ENCODE assay signal across 14 mouse cellular contexts in genomic region chr17:4806051-4806450, GRCm38 (mm10).
DNase-seq lines count a peak whose midpoint lies in the region; ATAC-seq and TF ChIP-seq lines count a peak whose summit lies in the region.
"Had no signal": no experiment of that assay in that cellular context is flagged by ENCODE, and none has a peak within 500 bp of the region (broad histone marks: within the 10 kb centered on the region; RNA-seq: fewer than 3 reads in every experiment).

No protein-coding gene starts in this region.

- TF ChIP-seq POLR2A in lung, adult 2 months (IDR thresholded peaks at IDR 0.05; ENCODE audit: borderline replicate concordance, extremely low read depth, low read depth, low read length), result no peak

- no peak overlapping the region for H3K27ac ChIP-seq in lung, embryonic 14.5 days (ENCODE audit: low read depth)
- H3K27ac ChIP-seq in stomach, postnatal 0 days (replicated peaks), result no peak overlapping the region
- H3K27ac ChIP-seq: forebrain, embryonic 10.5 days; layer of hippocampus, adult 2 months; liver, embryonic 12.5 days; midbrain, embryonic 10.5 days; neural tube, embryonic 15.5 days had no signal

- TF ChIP-seq EP300 in stomach, postnatal 0 days (optimal IDR thresholded peaks at IDR 0.05), result no peak

- no peaks in the 10 kb centered on the region for H3K9me3 ChIP-seq in lung, embryonic 14.5 days (ENCODE audit: low read depth, low read length)
- no peaks in the 10 kb centered on the region for H3K9me3 ChIP-seq in stomach, postnatal 0 days (ENCODE audit: control insufficient read depth, low read length)
- H3K9me3 ChIP-seq: forebrain, embryonic 10.5 days; G1E; liver, embryonic 12.5 days; midbrain, embryonic 10.5 days; neural tube, embryonic 15.5 days had no signal

- peak; percentile 28 to 32 for DNase-seq in cerebellum, postnatal 14 days
- DNase-seq in cerebellum, adult 8-10 months, result no peak
- DNase-seq in lung, embryonic 14.5 days, result peak; percentile 75
- no peak for DNase-seq in lung, adult 2 months
- DNase-seq in kidney, postnatal 14 days, result peak; percentile 50
- peak; percentile 82 for DNase-seq in ovary, postnatal 36 days (ENCODE audit: low spot score)
- DNase-seq in stomach, postnatal 0 days (ENCODE audit: low spot score), result no peak
- DNase-seq in left cerebral cortex, adult 9 months (ENCODE audit: low spot score in 2 of 2), result no peak

- TF ChIP-seq CTCF in lung, embryonic 14.5 days (IDR thresholded peaks at IDR 0.05; ENCODE audit: low read depth), result no peak
- TF ChIP-seq CTCF in lung, adult 2 months (IDR thresholded peaks at IDR 0.05; ENCODE audit: insufficient read depth, low read length), result no peak
- no peak for TF ChIP-seq CTCF in stomach, postnatal 0 days (IDR thresholded peaks at IDR 0.05; ENCODE audit: low read depth)

- no peak for ATAC-seq in lung, embryonic 14.5 days (ENCODE audit: insufficient read depth)
- ATAC-seq in stomach, postnatal 0 days (ENCODE audit: low FRiP score, low TSS enrichment), result no peak
- ATAC-seq: liver, embryonic 12.5 days had no signal

- no peak overlapping the region for H3K9ac ChIP-seq in lung, embryonic 14.5 days
- H3K9ac ChIP-seq in stomach, postnatal 0 days (ENCODE audit: low read length), result no peak overlapping the region
- H3K9ac ChIP-seq: liver, embryonic 12.5 days; neural tube, embryonic 15.5 days had no signal

- no peaks in the 10 kb centered on the region for H3K4me1 ChIP-seq in lung, embryonic 14.5 days (ENCODE audit: insufficient read depth)
- H3K4me1 ChIP-seq in lung, adult 2 months (ENCODE audit: control insufficient read depth, insufficient read depth, low read length), result no peaks in the 10 kb centered on the region
- no peaks in the 10 kb centered on the region for H3K4me1 ChIP-seq in stomach, postnatal 0 days (replicated peaks; ENCODE audit: control insufficient read depth, insufficient read depth)
- H3K4me1 ChIP-seq: forebrain, embryonic 10.5 days; liver, embryonic 12.5 days; midbrain, embryonic 10.5 days; neural tube, embryonic 15.5 days had no signal

- H3K36me3 ChIP-seq in lung, embryonic 14.5 days (ENCODE audit: insufficient read depth), result no peaks in the 10 kb centered on the region
- no peaks in the 10 kb centered on the region for H3K36me3 ChIP-seq in stomach, postnatal 0 days (ENCODE audit: control insufficient read depth, insufficient read depth, low read length)
- H3K36me3 ChIP-seq: forebrain, embryonic 10.5 days; G1E; liver, embryonic 12.5 days; midbrain, embryonic 10.5 days; neural tube, embryonic 15.5 days had no signal

- 25% methylated on average over 5 of the region's 5 CpGs for WGBS in lung, embryonic 14.5 days
- 34% methylated on average over 5 of the region's 5 CpGs for WGBS in lung, adult 2 months
- 39% methylated on average over 5 of the region's 5 CpGs for WGBS in stomach, postnatal 0 days

- no peak overlapping the region for H3K4me3 ChIP-seq in lung, embryonic 14.5 days (ENCODE audit: low read depth, low read length)
- no peak overlapping the region for H3K4me3 ChIP-seq in lung, adult 2 months (replicated peaks; ENCODE audit: extremely low read depth, low read depth, low read length)
- H3K4me3 ChIP-seq in stomach, postnatal 0 days (ENCODE audit: low read depth, low read length), result no peak overlapping the region
- H3K4me3 ChIP-seq: forebrain, embryonic 10.5 days; layer of hippocampus, adult 2 months; liver, embryonic 12.5 days; midbrain, embryonic 10.5 days; neural tube, embryonic 15.5 days had no signal

- no peaks in the 10 kb centered on the region for H3K27me3 ChIP-seq in lung, embryonic 14.5 days (ENCODE audit: insufficient read depth, low read length)
- no peaks in the 10 kb centered on the region for H3K27me3 ChIP-seq in stomach, postnatal 0 days (ENCODE audit: control insufficient read depth, insufficient read depth, low read length)
- H3K27me3 ChIP-seq: liver, embryonic 12.5 days; neural tube, embryonic 15.5 days had no signal

- H3K4me2 ChIP-seq in lung, embryonic 14.5 days, result no peak overlapping the region
- no peak overlapping the region for H3K4me2 ChIP-seq in stomach, postnatal 0 days (replicated peaks; ENCODE audit: low read depth)
- H3K4me2 ChIP-seq: liver, embryonic 12.5 days; neural tube, embryonic 15.5 days had no signal

Comparison
In these comparisons a context has a peak if more than half of its experiments do, and no peak if none do; other contexts are left out.
1. DNase-seq: peak in cerebellum, postnatal 14 days (2 of 2), lung, embryonic 14.5 days (single experiment), kidney, postnatal 14 days (single experiment) and ovary, postnatal 36 days (single experiment); none in cerebellum, adult 8-10 months (single experiment), lung, adult 2 months (single experiment), stomach, postnatal 0 days (single experiment) and left cerebral cortex, adult 9 months (0 of 2).